Mouse (Mus musculus): ENCODE measurements at regions not wholly inside any gene's neighbourhood (a gene's known extent, or its start where the extent isn't known, plus 50 kb on each side); places are given as distances from the start of the nearest gene placed in this dataset.
A peak's percentile ranks its signal among the peaks of the same experiment; 100 is the strongest.

DNA sequence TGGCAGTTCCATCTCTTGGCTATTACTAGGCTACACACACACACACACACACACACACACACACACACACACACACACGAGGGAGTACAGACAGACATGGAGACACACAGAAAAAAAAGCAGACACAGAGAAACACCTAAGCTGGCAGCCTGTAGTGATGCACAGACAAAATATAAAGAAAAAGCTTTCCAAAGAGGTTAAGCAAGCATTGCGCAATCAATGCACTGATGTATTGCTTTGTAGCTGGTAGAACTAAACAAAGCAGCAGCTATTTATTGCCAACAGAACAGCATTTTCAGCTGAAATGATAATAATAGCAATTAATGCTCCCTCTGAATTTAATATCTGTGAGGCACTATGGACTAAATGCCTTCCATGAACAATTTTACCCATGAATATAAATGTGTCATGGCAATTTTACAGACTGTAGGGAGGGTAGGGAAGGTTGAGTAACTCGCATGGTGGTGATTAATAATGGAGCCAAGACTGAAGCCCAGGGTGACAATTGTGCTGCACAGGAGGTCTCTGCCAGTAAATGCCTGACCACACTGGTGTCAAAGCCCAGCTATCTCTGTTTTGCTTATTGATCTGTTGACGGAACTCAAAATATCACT lies 271.7 kb downstream of the Gm11361 start:
- DNase-seq (ENCODE audit: low spot score in 2 of 2): no peak

DNA sequence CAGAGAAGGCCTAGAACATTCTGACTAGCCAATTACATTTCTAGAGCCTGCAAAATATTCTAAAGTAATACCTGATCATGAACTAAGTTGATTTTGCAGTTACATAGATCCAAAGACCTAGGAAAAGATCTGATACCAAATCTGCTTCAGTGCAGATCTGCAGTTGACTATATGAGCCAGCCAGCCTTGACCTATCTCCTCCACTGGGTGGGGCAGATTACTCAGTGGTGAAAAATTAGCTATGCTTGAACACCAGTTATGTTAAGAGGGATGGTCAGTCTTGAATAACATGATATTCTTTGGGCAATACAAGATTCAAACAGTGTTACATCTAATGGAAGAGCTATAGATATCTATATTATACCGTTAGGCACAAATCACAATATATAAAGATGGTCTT lies 269.0 kb downstream of the Gm11361 start:
- no peak for DNase-seq (ENCODE audit: low spot score in 2 of 2)

DNA sequence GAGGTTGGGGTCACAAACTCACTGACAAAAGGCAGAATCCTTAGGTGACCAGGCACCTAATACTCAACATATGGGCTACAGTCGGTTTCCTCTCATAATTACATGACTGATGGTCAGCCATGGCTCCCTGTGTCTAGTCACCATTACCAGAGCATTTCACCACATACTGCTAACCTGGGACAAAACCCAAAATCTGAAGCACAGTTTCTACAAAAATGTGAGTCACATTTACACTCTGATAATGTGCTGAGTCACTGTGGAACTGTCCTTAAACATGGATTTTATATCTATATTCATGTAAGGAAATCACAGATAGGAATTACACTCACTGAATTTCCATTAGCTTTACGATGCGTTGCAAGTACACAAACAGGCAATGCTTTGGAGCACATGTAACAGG lies 267.1 kb downstream of the Gm11361 start:
- no peak for DNase-seq (ENCODE audit: low spot score in 2 of 2)

DNA sequence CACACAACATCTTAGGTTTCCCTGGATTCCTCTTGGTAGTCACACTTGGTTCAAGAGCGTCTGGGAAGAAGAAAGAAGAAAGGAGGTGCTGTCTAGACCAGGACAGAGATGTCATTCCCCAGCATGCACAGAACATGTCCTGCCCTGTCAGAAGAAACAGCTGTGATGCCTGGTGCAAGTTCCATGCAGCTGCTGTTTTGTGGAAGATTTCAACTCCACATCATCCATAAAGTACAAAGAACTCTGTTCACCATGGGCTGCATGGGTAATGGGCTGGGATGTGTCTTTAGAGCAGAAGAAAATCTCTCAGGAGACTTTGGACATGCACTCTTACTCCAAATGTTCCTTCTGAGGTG lies 262.8 kb downstream of the Gm11361 start:
- DNase-seq (ENCODE audit: low spot score in 2 of 2): no peak

DNA sequence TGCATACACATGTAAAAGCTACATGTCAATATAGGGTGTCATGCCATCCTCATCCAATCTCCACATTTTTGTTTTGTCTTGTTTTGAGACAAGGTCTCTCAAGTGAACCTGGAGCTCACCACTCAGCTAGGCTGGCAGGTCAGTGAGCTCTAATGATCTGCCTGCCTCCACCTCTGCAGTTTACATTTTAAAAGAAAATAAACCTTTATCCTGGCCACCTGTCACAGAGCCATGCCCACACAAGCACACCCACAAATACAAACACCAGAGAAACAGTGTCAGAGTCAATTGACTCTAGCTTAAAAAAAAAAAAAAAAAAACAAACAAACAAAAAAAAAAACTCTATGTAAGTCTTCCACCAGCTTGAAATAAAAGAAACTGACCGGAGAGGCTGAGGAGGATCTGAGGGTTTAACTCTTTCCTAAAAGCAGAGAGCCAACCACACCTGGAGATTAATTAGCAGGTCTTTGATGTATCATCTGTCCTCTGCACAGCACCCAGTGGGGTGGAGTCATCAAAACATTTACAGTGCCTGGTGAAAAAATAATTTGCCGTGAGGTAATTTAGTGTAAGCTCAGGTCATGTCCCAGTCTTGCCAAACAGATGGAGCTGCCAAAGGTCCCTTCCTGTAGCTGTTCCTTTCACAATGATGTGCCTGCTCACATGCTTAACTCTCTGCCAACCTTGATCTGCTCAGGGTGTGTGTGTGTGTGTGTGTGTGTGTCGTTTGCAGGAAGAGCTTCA lies 262.2 kb downstream of the Gm11361 start:
- no peak for DNase-seq (ENCODE audit: low spot score in 2 of 2)

DNA sequence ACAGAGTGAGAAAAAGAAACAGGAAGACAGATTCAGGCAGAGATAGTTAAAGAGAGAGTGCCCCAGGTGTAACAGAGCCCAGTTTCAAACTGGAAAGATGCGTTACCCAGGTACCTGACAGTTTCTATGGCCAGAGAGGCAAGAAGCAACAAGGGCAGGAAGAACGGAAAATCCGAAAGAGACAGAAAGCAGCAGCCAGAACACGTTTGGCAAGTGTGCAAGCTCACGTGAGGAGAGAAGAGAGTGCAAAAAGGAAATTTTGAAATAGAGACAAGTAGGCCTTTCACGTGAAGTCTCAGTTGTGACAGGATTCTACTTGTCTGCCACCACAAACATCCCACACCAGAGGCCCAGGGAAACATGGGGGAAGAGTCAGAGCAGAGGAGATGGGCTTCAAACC lies 259.8 kb downstream of the Gm11361 start:
- DNase-seq (ENCODE audit: low spot score in 2 of 2): no peak

DNA sequence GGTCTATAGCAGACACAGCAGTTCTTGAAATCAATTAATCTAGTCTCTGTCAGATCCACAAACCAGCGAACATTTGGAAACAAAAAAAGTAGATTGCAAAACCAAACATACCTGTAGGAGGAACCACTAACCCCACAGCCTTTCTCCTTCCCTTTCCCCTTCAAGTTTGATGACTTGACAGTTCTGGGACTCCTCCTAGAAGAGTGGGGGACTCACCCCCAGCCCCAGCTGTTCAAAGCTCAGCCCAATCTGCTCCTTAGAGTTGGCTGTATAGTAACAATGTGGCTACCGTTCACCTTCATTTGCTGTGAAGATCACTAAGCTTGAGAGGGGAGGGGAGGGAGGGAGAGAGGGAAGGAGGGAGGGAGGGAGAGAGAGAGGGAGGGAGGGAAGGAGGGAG lies 259.3 kb downstream of the Gm11361 start:
- no peak for DNase-seq (ENCODE audit: low spot score in 2 of 2)

DNA sequence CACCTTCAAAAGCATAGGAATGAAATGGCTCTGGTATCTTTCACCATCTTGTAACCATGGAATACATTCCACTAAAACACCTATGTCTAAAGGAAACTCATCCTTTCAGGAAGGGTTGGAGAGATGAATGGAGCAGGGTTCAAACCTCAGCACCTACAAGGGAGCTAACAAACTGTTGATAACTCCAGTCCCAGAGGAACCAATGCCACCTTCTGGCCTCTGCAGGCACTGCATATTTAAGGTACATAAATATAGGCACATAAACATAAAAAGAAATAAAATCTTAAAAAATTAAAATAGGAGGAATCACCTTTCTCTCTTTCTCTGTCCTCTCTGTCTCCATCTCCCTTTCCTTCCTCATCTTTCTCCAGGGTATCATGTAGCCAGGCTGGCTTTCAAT lies 256.9 kb downstream of the Gm11361 start:
- DNase-seq (ENCODE audit: low spot score in 2 of 2): no peak

DNA sequence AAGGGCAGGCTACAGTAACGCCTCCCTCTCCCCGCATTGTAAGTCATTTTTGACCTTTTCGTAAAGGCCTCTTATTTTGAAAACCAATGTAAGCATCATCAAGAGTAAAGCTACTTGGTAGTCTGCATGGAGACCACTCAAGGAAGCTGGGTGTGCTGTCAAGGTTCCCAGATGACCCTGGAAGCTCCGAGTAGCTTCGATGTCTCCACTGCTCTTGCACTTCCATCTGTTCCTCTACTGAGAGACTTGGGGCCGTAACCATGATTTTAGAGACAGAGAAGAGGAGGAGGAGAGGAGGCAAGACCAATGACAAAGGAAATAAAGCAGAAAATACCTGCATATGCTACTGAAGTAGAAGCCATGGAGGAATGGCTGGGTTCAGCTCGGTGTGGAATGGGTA lies 256.0 kb downstream of the Gm11361 start:
- no peak for DNase-seq (ENCODE audit: low spot score in 2 of 2)

DNA sequence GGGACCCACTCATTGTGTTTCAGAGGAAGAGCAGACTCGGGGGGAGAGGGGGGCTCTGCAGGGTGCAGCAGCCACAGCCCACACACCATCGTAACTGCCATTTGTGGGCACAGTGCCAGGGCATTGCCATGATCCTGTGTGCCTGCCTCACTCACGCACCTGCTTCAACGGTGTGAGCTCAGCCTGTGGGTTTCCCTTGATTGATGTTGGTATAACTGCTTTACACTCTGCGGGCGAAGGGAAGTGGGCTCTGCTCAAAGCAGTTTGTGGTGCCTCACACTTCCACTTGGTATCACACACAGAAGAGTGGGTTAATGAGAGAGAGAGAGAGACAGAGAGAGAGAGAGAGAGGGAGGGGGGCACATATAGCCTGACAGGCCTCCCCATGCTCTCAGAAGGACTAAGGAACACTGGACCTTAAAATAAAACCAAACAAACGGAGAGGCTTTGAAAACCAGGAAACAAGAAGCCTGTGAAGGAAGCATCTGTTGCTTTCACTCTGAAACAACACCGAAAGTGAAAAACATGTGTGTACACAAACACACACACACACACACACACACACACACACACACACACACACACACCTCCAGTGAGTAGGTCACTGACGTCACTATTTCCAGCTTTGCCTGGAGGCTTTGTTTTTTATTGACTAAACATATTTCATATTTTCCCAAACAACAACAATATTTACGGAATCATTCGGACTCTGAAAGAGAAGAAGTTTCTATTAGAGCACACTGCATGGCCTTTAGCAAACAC lies 255.4 kb downstream of the Gm11361 start:
- DNase-seq (ENCODE audit: low spot score in 2 of 2): peak in 1 of 2 experiments; percentile 62

DNA sequence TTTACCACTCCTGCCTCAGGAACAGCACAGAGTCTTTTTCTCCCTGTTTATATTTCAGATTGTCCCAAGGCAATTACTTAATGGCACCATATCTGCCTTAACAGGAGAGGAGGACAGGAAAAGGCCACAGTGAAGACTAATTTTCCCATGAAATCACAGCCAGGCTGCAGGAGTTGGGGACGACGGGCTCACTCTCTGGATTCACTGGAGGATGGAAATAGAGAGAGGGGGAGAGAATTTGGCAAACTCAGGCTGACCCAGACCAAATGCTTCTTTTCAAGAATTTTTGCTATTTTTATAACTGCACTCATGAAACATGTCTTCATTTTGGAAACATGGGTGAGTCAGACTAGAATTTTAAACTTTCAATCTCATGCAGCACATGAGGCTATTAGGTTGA lies 250.9 kb downstream of the Gm11361 start:
- no peak for DNase-seq (ENCODE audit: low spot score in 2 of 2)

DNA sequence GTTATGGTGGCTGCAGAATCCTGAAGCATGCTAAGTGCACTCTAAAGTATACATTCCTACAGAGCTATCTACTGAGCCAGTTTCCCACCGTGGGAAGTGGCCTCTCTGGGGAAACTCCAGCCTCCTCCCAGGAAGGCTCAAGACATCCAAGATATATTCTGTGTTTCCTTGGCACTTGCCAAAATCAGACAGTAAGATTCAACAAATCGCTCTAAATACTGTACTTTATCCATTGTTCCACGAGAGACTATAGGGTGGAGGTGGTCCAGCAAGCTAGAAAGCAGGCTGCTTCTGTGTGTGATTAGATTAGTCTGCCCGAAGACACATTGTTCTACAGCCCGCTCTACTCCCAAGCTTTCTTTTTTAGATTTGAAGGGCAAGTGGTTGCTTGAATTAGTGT lies 250.5 kb downstream of the Gm11361 start:
- no peak for DNase-seq (ENCODE audit: low spot score in 2 of 2)

DNA sequence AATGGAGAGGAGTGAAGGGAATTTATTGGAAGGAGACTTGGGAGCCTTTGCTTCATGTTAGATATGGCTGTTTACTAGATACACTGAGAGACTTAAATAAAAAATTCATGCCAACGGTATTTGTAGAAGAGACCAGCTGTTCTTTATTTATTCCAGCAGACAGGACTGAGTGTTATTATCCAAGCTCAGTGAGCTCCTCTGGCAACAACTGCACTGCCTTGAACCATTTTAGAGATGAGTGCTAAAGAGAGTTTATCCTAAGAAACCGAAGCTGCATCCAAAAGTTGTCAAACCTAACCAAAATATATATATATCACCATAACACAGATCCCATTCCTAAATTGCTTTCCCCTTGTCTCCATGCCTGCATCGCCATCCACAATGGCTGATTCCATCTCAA lies 247.0 kb downstream of the Gm11361 start:
- DNase-seq (ENCODE audit: low spot score in 2 of 2): no peak

DNA sequence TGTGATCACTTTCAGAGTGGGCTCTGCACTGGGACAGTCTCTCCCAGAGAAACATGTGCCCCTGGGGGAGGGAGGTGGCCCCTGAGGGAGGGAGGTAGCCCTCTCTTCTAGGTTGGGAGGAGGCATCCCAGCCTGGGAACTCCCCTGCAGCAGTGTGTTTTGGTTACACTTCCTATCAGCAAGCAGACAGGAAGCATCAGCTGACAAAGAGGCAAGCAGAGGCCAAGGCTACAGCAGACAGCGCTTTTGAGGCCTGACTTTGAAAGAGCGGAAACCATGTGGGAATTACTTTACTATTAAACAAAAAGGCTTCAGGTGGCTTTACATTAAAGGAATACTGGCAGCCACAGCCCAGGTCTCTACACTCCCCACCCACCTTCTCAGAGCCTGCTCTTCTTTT lies 244.8 kb downstream of the Gm11361 start:
- DNase-seq (ENCODE audit: low spot score in 2 of 2): no peak

DNA sequence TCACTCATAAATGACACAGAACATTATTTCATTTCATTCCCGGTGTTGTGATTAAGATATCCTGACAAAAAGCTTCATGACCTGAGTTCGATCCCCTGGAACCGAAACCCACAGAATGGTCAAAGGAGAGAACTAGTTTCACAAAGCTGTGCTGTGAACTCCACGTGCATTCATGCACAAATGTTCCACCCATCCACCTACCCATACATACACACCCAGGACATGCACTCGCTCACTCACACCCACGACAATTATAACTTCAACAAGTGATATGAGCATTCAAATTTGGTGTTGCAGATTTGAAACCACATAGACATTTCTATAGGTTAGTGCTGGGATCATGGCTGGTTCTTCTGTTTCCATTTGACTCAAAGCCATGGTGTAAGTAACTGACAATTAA lies 243.4 kb downstream of the Gm11361 start:
- no peak for DNase-seq (ENCODE audit: low spot score in 2 of 2)

DNA sequence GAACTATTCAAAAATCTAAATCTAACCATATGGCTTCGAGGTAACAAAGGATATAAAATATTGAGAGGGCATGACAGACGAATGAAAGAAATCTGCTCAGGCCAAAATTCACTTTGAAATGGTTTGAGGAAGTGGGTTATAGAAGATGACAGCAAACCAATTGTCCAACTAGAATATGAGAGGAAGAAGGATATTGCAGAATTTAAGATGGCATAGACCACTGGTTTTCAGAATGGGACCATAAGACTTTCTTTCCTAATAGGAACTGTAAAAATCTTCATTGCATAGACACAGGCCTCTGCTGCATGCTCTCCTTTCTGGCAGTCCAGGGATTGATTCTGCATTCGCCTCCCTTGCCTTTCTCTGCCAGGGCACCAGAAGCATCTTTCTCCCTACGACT lies 240.2 kb downstream of the Gm11361 start:
- DNase-seq (ENCODE audit: low spot score in 2 of 2): no peak

DNA sequence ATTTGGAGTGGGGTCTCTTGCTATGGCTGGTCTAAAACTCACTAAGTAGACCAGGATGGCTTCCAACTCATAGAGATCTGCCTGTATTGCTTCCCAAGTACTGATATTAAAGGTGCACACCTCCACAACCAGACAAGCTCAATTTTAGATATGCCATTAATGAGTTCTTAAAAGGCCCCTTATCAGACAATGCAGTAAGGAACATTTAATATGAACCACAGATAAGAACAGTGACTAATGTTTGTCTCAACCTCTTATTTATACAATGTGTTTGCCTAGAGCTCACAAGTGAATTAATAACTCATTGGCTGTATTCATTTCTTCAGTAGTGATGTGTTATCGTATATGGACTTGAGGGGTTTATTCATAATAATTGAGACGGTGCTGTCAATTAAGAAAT lies 234.7 kb downstream of the Gm11361 start:
- no peak for DNase-seq (ENCODE audit: low spot score in 2 of 2)

DNA sequence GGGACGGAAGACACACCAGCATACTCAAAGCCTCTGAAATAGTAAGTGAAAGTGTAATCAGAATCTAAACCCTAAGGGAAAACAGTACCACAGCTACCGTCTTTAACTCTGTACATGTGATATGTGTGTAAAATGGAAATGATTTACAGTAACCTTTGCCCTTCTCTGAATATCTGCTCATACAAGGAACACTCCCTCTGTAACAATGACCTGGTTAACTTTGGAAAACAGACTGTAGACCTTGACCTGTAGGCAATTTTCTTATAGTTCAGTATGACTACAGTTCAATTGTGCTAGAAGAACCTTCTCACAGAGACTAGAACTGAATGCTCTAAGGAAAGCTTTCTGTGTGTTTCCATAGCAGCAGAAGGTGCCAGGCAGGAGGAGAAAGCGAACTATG lies 226.4 kb downstream of the Gm11361 start:
- no peak for DNase-seq (ENCODE audit: low spot score in 2 of 2)

DNA sequence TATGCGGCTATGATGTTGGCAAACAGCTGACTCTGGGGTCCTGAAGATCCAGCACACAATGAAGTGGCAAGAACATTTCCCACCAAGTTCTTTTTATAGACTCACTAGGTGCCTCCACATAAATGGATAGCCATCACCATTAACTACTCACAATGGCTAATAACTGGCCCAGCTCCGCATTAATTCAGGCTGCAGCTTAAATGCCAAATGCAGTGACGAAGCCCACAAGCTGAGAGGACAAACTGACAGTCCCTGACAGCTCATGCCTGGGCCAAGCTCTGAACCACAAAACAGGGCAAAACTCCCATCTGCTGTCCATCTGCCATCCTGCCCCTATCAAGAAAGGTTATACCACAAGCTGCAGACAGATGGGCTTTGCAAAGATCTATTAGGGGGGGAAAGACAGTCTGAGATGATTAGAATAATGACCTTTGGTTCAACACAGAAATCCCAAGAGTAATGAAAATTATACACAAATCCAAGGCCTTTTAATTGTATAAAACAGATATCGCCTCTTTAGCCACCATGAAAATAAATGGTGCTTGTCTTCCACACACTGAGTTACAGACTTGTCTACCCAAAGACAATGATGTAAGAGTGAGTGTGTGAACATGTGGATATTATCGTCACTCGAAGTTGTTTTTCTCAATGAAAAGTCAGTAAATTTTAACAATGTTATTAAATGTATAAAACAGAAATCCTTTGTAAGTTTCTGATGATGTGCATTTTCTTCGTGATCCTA lies 224.1 kb downstream of the Gm11361 start:
- DNase-seq (ENCODE audit: low spot score in 2 of 2): no peak

DNA sequence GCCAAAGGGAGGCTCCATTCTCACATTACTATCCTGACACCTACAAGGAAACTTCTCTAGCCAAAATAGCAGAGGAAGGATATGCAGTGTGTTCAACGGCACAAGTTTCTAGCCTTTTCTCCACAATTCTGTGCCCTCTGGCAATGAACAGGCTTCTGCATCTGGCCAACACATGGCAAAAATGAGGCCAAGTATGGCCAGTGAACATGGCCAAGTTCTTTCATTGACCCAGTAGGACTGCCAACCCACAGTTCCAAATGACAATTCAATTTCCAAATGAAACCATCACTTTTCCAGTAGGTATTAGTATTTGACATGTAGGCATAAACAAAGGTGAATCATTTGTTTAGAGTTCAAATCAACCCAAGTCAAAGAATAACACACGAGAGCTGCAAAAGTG lies 208.8 kb downstream of the Gm11361 start:
- DNase-seq (ENCODE audit: low spot score in 2 of 2): no peak

DNA sequence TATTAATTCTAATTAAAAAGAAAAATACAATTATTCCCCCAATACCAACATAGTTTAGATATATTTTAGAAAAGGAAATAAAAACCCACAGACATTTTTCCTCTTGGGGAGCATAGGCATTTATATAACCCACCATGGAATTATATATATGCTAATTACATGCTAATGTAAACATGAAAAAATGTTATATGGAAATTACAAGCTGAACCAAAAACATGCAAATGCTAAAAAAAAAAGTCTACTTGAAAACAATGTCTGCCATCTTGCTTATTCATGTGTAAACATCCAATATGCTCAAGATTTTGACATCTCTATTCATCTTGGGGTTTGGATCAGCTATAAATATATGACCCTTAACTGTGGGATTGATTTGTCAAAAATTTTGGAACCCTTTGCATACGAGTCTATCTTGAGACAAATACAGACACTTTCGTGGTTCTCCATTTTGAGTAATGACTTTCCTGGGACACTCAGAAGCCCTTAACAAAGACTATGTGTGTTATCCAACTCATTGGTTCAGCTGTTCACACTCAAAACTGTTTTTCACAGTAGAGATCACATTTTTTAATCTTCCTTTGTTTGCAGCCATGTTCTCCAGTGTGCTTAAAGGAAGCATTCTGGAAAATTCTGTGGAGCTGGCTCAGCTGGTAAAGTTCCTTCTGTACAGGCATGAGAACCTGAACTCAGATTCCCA lies 208.0 kb downstream of the Gm11361 start:
- DNase-seq (ENCODE audit: low spot score in 2 of 2): no peak

DNA sequence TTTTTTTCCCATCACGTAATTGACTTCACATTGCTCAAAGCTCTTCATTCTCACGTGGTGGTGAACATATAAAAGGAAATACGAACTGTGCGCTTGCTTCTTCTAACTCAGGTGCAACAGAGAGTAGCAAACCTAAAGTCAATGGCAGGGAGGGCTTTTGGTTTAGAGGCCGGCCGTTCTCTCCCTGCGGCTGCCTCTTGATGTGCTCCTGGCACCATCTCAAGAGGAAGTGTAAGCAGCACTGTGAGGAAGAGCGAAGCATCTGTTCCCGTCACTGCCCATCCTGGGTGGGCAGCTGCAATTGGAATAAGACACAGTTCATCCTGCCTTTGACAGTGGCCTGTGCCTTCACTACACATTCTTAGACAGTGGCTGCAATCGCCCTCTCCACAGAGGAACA lies 204.0 kb downstream of the Gm11361 start:
- DNase-seq (ENCODE audit: low spot score in 2 of 2): no peak

All from urinary bladder, postnatal 4 days (tissue).